Mouse (Mus musculus): ENCODE measurements at regions not wholly inside any gene's neighbourhood (a gene's known extent, or its start where the extent isn't known, plus 50 kb on each side); places are given as distances from the start of the nearest gene placed in this dataset.

GRCm38 (mm10) chr3:137564282-137564681 lies 57.1 kb upstream of the Ddit4l start:
- peaks cover 15% of the 10 kb centered on the region; the same call in 1 of the 2 replicates for H3K4me1 ChIP-seq
- no peak for ATAC-seq (ENCODE audit: insufficient number of reproducible peaks, insufficient read depth, low FRiP score, low TSS enrichment, low read depth)
- H3K36me3 ChIP-seq, result no peaks in the 10 kb centered on the region
- no peak overlapping the region for H3K9ac ChIP-seq
- no peaks in the 10 kb centered on the region for H3K9me3 ChIP-seq
- H3K4me2 ChIP-seq, result no peak overlapping the region
- H3K27me3 ChIP-seq, result no peaks in the 10 kb centered on the region
- no peak overlapping the region for H3K4me3 ChIP-seq
- no peak overlapping the region for H3K27ac ChIP-seq
- whole genome bisulfite sequencing, result 30% methylated on average over 5 of the region's 5 CpGs

DNA sequence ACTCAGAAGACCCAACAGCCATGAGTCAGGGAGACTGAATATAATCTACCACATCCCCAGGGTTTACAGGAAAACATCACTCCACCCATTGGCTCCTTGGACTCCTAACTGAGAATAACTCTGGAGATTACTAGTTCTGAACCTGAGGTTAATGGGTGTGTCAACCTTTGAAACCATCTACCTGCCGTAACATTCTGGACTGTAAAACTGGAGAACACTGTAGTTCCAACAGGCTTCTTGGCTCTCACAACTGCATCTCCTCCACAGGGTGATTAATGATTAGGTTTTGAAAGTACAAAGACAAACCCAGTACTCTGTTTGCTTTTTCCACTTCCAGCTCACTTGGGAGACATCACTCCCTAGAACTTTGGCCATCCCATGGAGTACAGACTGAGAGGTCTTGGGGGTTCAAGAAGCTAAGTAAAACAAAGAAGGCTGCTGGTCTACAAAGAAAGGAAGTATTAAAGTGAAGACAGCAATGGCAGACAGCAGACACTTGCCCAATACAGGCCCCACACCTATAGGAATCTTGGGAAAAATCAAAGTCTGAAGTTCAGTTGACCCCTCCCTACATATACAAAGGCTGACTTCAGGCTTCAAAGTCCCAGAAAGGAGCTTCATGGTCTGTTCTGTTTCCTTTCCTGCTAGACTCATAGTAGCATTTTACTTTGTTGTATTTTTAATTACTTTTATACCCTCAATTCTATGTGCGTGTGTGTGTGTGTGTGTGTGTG lies 52.7 kb upstream of the Ddit4l start:
- H3K4me3 ChIP-seq, result no peak overlapping the region
- no peak overlapping the region for H3K27ac ChIP-seq
- no peak for ATAC-seq (ENCODE audit: insufficient number of reproducible peaks, insufficient read depth, low FRiP score, low TSS enrichment, low read depth)
- peaks cover 4% of the 10 kb centered on the region; the same call in 1 of the 2 replicates for H3K4me1 ChIP-seq
- no peaks in the 10 kb centered on the region for H3K9me3 ChIP-seq
- no peak overlapping the region for H3K9ac ChIP-seq
- no peak overlapping the region for H3K4me2 ChIP-seq
- H3K27me3 ChIP-seq, result no peaks in the 10 kb centered on the region
- H3K36me3 ChIP-seq, result no peaks in the 10 kb centered on the region
- 82% methylated on average over 2 of the region's 2 CpGs for WGBS
